Mouse (Mus musculus) liver, embryonic 12.5 days (tissue): ENCODE results near the gene Ttc41. TPM values are rescaled to one million over a fixed set of nuclear protein-coding genes. Genes with fewer than 3 reads are reported as not detected.

ENCODE experiments used
- ATAC-seq: fragments of 200-750 bp; cut with Nextera tagmentation; 2 replicates; pipeline ENCODE4 v1.8.0; 2017; ENCODE audit warnings: moderate number of reproducible peaks, mild to moderate bottlenecking, moderate library complexity
- H3K27ac ChIP-seq: fragments of 300-500 bp; sonication (generic); 2 replicates; pipeline ENCODE4 v1.5.1; 2016; ENCODE audit warnings: mild to moderate bottlenecking
- H3K27me3 ChIP-seq: fragments of 300-500 bp; sonication (generic); replicated peaks from 2 replicates; pipeline ENCODE4 v1.6.1; 2016; ENCODE audit warnings: mild to moderate bottlenecking, moderate library complexity
- H3K36me3 ChIP-seq: fragments of 300-500 bp; sonication (generic); 2 replicates; pipeline ENCODE4 v1.6.1; 2016; ENCODE audit warnings: mild to moderate bottlenecking, moderate library complexity
- H3K4me1 ChIP-seq: fragments of 300-500 bp; sonication (generic); 2 replicates; pipeline ENCODE4 v1.6.1; 2016
- H3K4me2 ChIP-seq: fragments of 300-500 bp; sonication (generic); 2 replicates; pipeline ENCODE4 v1.6.1; 2016; ENCODE audit warnings: mild to moderate bottlenecking, moderate library complexity
- H3K4me3 ChIP-seq: fragments of 300-500 bp; sonication (generic); 2 replicates; pipeline ENCODE4 v1.5.1; 2016; ENCODE audit warnings: mild to moderate bottlenecking, moderate library complexity
- H3K9ac ChIP-seq: fragments of 300-500 bp; sonication (generic); 2 replicates; pipeline ENCODE4 v1.6.1; 2016; ENCODE audit warnings: mild to moderate bottlenecking, moderate library complexity
- H3K9me3 ChIP-seq: fragments of 300-500 bp; sonication (generic); replicated peaks from 2 replicates; pipeline ENCODE4 v1.6.1; 2016; ENCODE audit warnings: mild to moderate bottlenecking, moderate library complexity
- whole genome bisulfite sequencing: fragments of 180-500 bp; shearing (Covaris S2); methylation state at CpG from one replicate; pipeline ENCODE4 v1.1.7; 2016; ENCODE audit not compliant: insufficient replicate concordance; 5-methylcytosine and 5-hydroxymethylcytosine counted together
- polyA plus RNA-seq: library from polyadenylated mRNA; unstranded; fragments of >200 nt; fragmentation: Nextera tagmentation; extraction: Ambion mirVana; gene quantifications from 2 replicates; pipeline ENCODE4 v1.2.1, GENCODE M21; 2016

Ttc41 gene
- polyA plus RNA-seq, 1 experiment from 2014 or later, result 0.95 TPM

- Histone ChIP-seq H3K4me1 (peaks cover 7% of the 10 kb centered on the region), H3K4me3 (no peak overlapping the region), H3K9ac (no peak overlapping the region), H3K36me3 (no peaks in the 10 kb centered on the region), H3K27ac (no peak overlapping the region), H3K4me2 (no peak overlapping the region), H3K9me3 (no peaks in the 10 kb centered on the region), H3K27me3 (no peaks in the 10 kb centered on the region)
- WGBS, result 80% methylated on average over 7 of the region's 7 CpGs
- ATAC-seq, result no peak
These were observed 83.6 kb downstream of the Ttc41 start for GRCm38 (mm10) chr10:86789146-86789672.

- no peak overlapping the region for H3K4me2 ChIP-seq
- WGBS, result 76% methylated on average over 7 of the region's 7 CpGs
- no peak for ATAC-seq
- H3K27ac ChIP-seq, result no peak overlapping the region
- H3K4me1 ChIP-seq, result peaks cover 7% of the 10 kb centered on the region
- H3K9ac ChIP-seq, result no peak overlapping the region
- no peaks in the 10 kb centered on the region for H3K27me3 ChIP-seq
- no peaks in the 10 kb centered on the region for H3K9me3 ChIP-seq
- H3K4me3 ChIP-seq, result no peak overlapping the region
- H3K36me3 ChIP-seq, result no peaks in the 10 kb centered on the region
These were observed 86.0 kb downstream of the Ttc41 start for GRCm38 (mm10) chr10:86791507-86792184.

GRCm38 (mm10) chr10:86793509-86793951, 87.9 kb downstream of the Ttc41 start:
- ATAC-seq, result 0 out of 2 replicates have a peak, but pooled peaks have one; percentile 35
- 55% methylated on average over 2 of the region's 2 CpGs for WGBS
- Histone ChIP-seq H3K27me3 (no peaks in the 10 kb centered on the region), H3K27ac (no peak overlapping the region), H3K9me3 (no peaks in the 10 kb centered on the region), H3K36me3 (no peaks in the 10 kb centered on the region), H3K4me3 (no peak overlapping the region), H3K9ac (no peak overlapping the region), H3K4me2 (no peak overlapping the region), H3K4me1 (peaks cover 7% of the 10 kb centered on the region)

- peaks cover 7% of the 10 kb centered on the region for H3K4me1 ChIP-seq
- no peaks in the 10 kb centered on the region for H3K27me3 ChIP-seq
- H3K36me3 ChIP-seq, result no peaks in the 10 kb centered on the region
- WGBS, result 73% methylated on average over 4 of the region's 4 CpGs
- no peak overlapping the region for H3K9ac ChIP-seq
- no peak overlapping the region for H3K27ac ChIP-seq
- H3K9me3 ChIP-seq, result no peaks in the 10 kb centered on the region
- no peak overlapping the region for H3K4me2 ChIP-seq
- no peak for ATAC-seq
- no peak overlapping the region for H3K4me3 ChIP-seq
These were observed 88.6 kb downstream of the Ttc41 start for GRCm38 (mm10) chr10:86794196-86794595.

- H3K9me3 ChIP-seq, result no peaks in the 10 kb centered on the region
- ATAC-seq, result no peak
- no peaks in the 10 kb centered on the region for H3K27me3 ChIP-seq
- no peak overlapping the region for H3K27ac ChIP-seq
- peaks cover 7% of the 10 kb centered on the region for H3K4me1 ChIP-seq
- H3K36me3 ChIP-seq, result no peaks in the 10 kb centered on the region
- H3K4me2 ChIP-seq, result no peak overlapping the region
- H3K9ac ChIP-seq, result no peak overlapping the region
- 81% methylated on average over 9 of the region's 9 CpGs for WGBS
- H3K4me3 ChIP-seq, result no peak overlapping the region
These were observed 89.4 kb downstream of the Ttc41 start for GRCm38 (mm10) chr10:86794794-86795535.

GRCm38 (mm10) chr10:86796073-86796741, 90.6 kb downstream of the Ttc41 start:
- Histone ChIP-seq H3K4me3 (no peak overlapping the region), H3K9me3 (no peaks in the 10 kb centered on the region), H3K36me3 (no peaks in the 10 kb centered on the region), H3K27ac (no peak overlapping the region), H3K27me3 (no peaks in the 10 kb centered on the region), H3K9ac (no peak overlapping the region), H3K4me1 (peaks cover 7% of the 10 kb centered on the region), H3K4me2 (no peak overlapping the region)
- no peak for ATAC-seq
- 79% methylated on average over 5 of the region's 5 CpGs for WGBS

- H3K4me2 ChIP-seq, result no peak overlapping the region
- ATAC-seq, result no peak
- no peak overlapping the region for H3K4me3 ChIP-seq
- H3K27me3 ChIP-seq, result no peaks in the 10 kb centered on the region
- no peak overlapping the region for H3K27ac ChIP-seq
- 68% methylated on average over 1 of the region's 1 CpGs for WGBS
- H3K4me1 ChIP-seq, result no peaks in the 10 kb centered on the region
- H3K9ac ChIP-seq, result no peak overlapping the region
- H3K36me3 ChIP-seq, result no peaks in the 10 kb centered on the region; the same call in 1 of the 2 replicates
- no peaks in the 10 kb centered on the region for H3K9me3 ChIP-seq
These were observed 101.8 kb downstream of the Ttc41 start for GRCm38 (mm10) chr10:86807362-86807761.

GRCm38 (mm10) chr10:86808013-86808758, 102.6 kb downstream of the Ttc41 start:
- H3K27me3 ChIP-seq, result no peaks in the 10 kb centered on the region
- no peak overlapping the region for H3K4me3 ChIP-seq
- H3K4me2 ChIP-seq, result no peak overlapping the region
- no peak for ATAC-seq
- no peak overlapping the region for H3K27ac ChIP-seq
- WGBS, result 78% methylated on average over 15 of the region's 15 CpGs
- H3K9ac ChIP-seq, result no peak overlapping the region
- H3K4me1 ChIP-seq, result no peaks in the 10 kb centered on the region
- H3K9me3 ChIP-seq, result no peaks in the 10 kb centered on the region
- H3K36me3 ChIP-seq, result no peaks in the 10 kb centered on the region; the same call in 1 of the 2 replicates

GRCm38 (mm10) chr10:86810000-86810399, 104.4 kb downstream of the Ttc41 start:
- Histone ChIP-seq H3K9ac (no peak overlapping the region), H3K9me3 (no peaks in the 10 kb centered on the region), H3K36me3 (no peaks in the 10 kb centered on the region; the same call in 1 of the 2 replicates), H3K4me1 (no peaks in the 10 kb centered on the region), H3K4me3 (no peak overlapping the region), H3K27me3 (no peaks in the 10 kb centered on the region), H3K4me2 (no peak overlapping the region), H3K27ac (no peak overlapping the region)
- no peak for ATAC-seq
- WGBS, result 84% methylated on average over 9 of the region's 9 CpGs

- peaks cover 4% of the 10 kb centered on the region for H3K4me1 ChIP-seq
- no peak overlapping the region for H3K9ac ChIP-seq
- no peak overlapping the region for H3K27ac ChIP-seq
- no peak overlapping the region for H3K4me3 ChIP-seq
- WGBS, result 79% methylated on average over 5 of the region's 5 CpGs
- H3K36me3 ChIP-seq, result no peaks in the 10 kb centered on the region; the same call in 1 of the 2 replicates
- H3K27me3 ChIP-seq, result no peaks in the 10 kb centered on the region
- no peaks in the 10 kb centered on the region for H3K9me3 ChIP-seq
- no peak for ATAC-seq
- no peak overlapping the region for H3K4me2 ChIP-seq
These were observed 105.0 kb downstream of the Ttc41 start for GRCm38 (mm10) chr10:86810612-86811011.

- H3K4me2 ChIP-seq, result no peak overlapping the region
- no peak overlapping the region for H3K27ac ChIP-seq
- no peaks in the 10 kb centered on the region for H3K9me3 ChIP-seq
- no peak overlapping the region for H3K9ac ChIP-seq
- ATAC-seq, result no peak
- 75% methylated on average over 19 of the region's 19 CpGs for WGBS
- H3K36me3 ChIP-seq, result no peaks in the 10 kb centered on the region
- H3K27me3 ChIP-seq, result no peaks in the 10 kb centered on the region
- peaks cover 24% of the 10 kb centered on the region for H3K4me1 ChIP-seq
- H3K4me3 ChIP-seq, result no peak overlapping the region
These were observed 108.9 kb downstream of the Ttc41 start for GRCm38 (mm10) chr10:86814292-86815131.
